Mouse (Mus musculus) midbrain, embryonic 16.5 days (tissue): Measurements from ENCODE around the gene Synpr. TPM values are rescaled to one million over a fixed set of nuclear protein-coding genes. Genes with fewer than 3 reads are reported as not detected.

Experiments used
- ATAC-seq: fragments of 200-750 bp; cut with Nextera tagmentation; 2 replicates; pipeline ENCODE4 v1.8.0; 2017; ENCODE audit warnings: moderate TSS enrichment
- H3K27ac ChIP-seq: fragments of 300-500 bp; sonication (generic); 2 replicates; pipeline ENCODE4 v1.5.1; 2014; ENCODE audit warnings: mild to moderate bottlenecking, low read length, mixed read lengths
- H3K27me3 ChIP-seq: fragments of 300-500 bp; sonication (generic); 2 replicates; pipeline ENCODE4 v1.6.1; 2014; ENCODE audit warnings: low read depth, low read length, mixed read lengths; ENCODE audit not compliant: control insufficient read depth, insufficient read depth
- H3K36me3 ChIP-seq: fragments of 300-500 bp; sonication (generic); 2 replicates; pipeline ENCODE4 v1.6.1; 2014; ENCODE audit warnings: mild to moderate bottlenecking, low read length, moderate library complexity, mixed read lengths; ENCODE audit not compliant: control insufficient read depth, insufficient read depth
- H3K4me1 ChIP-seq: fragments of 300-500 bp; sonication (generic); 2 replicates; pipeline ENCODE4 v1.6.1; 2014; ENCODE audit warnings: mild to moderate bottlenecking, low read length, mixed read lengths; ENCODE audit not compliant: control insufficient read depth, insufficient read depth
- H3K4me2 ChIP-seq: fragments of 300-500 bp; sonication (generic); 2 replicates; pipeline ENCODE4 v1.6.1; 2014; ENCODE audit warnings: mild to moderate bottlenecking, low read length, mixed read lengths
- H3K4me3 ChIP-seq: fragments of 300-500 bp; sonication (generic); 2 replicates; pipeline ENCODE4 v1.5.1; 2014; ENCODE audit warnings: low read depth, mild to moderate bottlenecking, low read length, moderate library complexity, mixed read lengths
- H3K9ac ChIP-seq: fragments of 300-500 bp; sonication (generic); 2 replicates; pipeline ENCODE4 v1.6.1; 2014; ENCODE audit warnings: low read depth, low read length, mixed read lengths
- H3K9me3 ChIP-seq: fragments of 300-500 bp; sonication (generic); replicated peaks from 2 replicates; pipeline ENCODE4 v1.6.1; 2014; ENCODE audit warnings: mild to moderate bottlenecking, low read length, mixed read lengths; ENCODE audit not compliant: control insufficient read depth, poor library complexity, severe bottlenecking
- WGBS: fragments of 180-500 bp; shearing (Covaris S2); extraction: QIAGEN DNeasy Blood & Tissue Kit; methylation state at CpG from one replicate; pipeline ENCODE4 v1.1.7; 2014; 5-methylcytosine and 5-hydroxymethylcytosine counted together
- polyA plus RNA-seq: library from polyadenylated mRNA; unstranded; fragments of >200 nt; fragmentation: Nextera tagmentation; extraction: Ambion mirVana; gene quantifications from 2 replicates; pipeline ENCODE4 v1.2.1, GENCODE M21; 2015

Gene Synpr
- polyA plus RNA-seq, 1 experiment from 2014 or later, result 45.9 TPM

DNA sequence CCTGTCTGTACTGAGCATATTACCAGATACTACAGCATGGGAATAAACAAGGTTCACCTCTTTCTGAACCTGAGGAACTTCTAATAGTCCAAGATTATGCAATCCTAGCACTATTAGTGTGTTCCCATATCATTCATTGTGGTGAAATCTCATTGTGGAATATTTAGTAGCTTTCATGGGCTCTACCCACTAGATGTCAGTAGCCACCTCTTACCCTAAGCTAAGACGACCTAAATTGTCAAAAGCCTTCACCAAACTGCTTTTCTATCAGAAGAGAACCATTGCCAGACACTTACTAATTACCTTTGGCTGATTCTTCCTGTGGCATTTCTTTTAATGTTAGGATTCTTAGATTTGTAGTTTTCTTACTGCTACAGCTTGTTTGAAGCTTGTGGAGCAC lies 174.8 kb downstream of the Synpr start:
- no peak overlapping the region for H3K4me3 ChIP-seq
- H3K36me3 ChIP-seq, result no peaks in the 10 kb centered on the region
- H3K27me3 ChIP-seq, result no peaks in the 10 kb centered on the region
- H3K9ac ChIP-seq, result no peak overlapping the region
- ATAC-seq, result 0 out of 2 replicates have a peak, but pooled peaks have one; percentile 57
- H3K4me1 ChIP-seq, result 0 out of 2 replicates have a peak, but pooled peaks cover 5% of the 10 kb centered on the region
- 14% methylated on average over 1 of the region's 1 CpGs for WGBS
- H3K27ac ChIP-seq, result no peak overlapping the region
- no peaks in the 10 kb centered on the region for H3K9me3 ChIP-seq
- H3K4me2 ChIP-seq, result no peak overlapping the region

DNA sequence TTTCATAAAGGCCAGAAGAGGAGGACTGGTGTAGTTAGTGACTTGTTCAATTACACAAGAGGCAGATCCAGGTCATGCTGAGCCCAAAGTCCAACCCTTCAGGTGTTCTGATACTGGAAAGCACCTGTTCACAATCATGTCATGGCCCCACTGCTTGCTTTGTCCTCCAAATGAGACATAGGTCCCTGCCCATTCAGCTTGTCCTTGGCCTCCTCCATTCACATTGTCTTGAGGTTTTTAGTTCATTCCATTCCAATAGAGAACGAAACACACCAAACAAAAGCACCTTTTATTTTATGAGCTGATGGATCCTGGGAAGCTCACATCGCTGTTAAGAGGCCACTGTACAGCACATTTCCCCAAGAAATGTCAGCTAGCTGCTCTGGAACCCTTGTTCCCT lies 184.6 kb downstream of the Synpr start:
- whole genome bisulfite sequencing, result 81% methylated on average over 2 of the region's 2 CpGs
- Histone ChIP-seq H3K36me3 (no peaks in the 10 kb centered on the region), H3K4me3 (no peak overlapping the region), H3K9me3 (no peaks in the 10 kb centered on the region), H3K27me3 (no peaks in the 10 kb centered on the region), H3K4me1 (no peaks in the 10 kb centered on the region), H3K27ac (no peak overlapping the region), H3K9ac (no peak overlapping the region), H3K4me2 (no peak overlapping the region)
- ATAC-seq, result no peak

DNA sequence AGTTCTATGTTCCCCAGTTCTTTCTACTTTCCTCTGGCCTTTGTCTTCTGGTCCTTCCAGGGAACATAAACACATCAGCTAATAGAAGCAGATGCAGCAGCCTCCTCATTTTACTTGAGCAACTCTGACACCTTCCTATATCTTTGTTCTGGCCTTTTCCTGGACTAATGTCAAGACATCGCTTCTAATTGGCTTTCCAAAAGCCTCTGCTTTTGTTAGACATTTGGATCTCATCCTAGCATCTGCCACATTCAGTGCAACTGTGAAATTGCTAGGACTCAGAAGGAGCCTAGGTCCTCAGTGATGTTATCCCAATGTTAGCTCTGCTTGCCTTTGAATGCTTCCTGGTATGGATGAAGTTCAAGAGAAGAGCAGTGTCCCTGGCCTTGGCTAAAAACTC lies 193.2 kb downstream of the Synpr start:
- H3K4me2 ChIP-seq, result no peak overlapping the region
- H3K4me1 ChIP-seq, result no peaks in the 10 kb centered on the region
- no peaks in the 10 kb centered on the region for H3K36me3 ChIP-seq
- H3K9ac ChIP-seq, result no peak overlapping the region
- no peaks in the 10 kb centered on the region for H3K9me3 ChIP-seq
- H3K27me3 ChIP-seq, result no peaks in the 10 kb centered on the region
- no peak overlapping the region for H3K27ac ChIP-seq
- 75% methylated on average over 1 of the region's 1 CpGs for WGBS
- H3K4me3 ChIP-seq, result no peak overlapping the region
- ATAC-seq, result no peak

DNA sequence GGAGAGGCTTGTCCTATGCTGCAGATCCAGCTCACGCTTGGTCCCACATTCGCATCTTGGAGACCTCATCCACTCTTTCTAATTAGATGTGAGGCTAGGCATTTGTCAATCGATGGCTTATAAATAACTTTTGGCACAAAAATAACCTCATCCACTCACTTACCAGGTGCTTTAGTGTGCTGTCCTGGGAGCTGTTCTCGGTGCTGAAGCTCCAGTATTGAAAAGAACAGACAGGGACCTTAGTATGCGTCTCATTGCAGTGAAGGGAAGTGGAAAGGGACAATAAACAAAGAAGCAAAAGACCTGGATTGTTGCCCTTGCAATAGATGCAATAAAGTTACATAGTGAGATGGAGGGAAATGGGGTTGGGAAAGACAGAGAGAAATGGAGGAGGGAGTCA lies 220.8 kb downstream of the Synpr start:
- Histone ChIP-seq H3K36me3 (no peaks in the 10 kb centered on the region), H3K4me3 (no peak overlapping the region), H3K9ac (no peak overlapping the region), H3K27ac (no peak overlapping the region), H3K27me3 (no peaks in the 10 kb centered on the region), H3K4me2 (no peak overlapping the region), H3K4me1 (no peaks in the 10 kb centered on the region), H3K9me3 (no peaks in the 10 kb centered on the region)
- ATAC-seq, result no peak
- 76% methylated on average over 5 of the region's 5 CpGs for WGBS

DNA sequence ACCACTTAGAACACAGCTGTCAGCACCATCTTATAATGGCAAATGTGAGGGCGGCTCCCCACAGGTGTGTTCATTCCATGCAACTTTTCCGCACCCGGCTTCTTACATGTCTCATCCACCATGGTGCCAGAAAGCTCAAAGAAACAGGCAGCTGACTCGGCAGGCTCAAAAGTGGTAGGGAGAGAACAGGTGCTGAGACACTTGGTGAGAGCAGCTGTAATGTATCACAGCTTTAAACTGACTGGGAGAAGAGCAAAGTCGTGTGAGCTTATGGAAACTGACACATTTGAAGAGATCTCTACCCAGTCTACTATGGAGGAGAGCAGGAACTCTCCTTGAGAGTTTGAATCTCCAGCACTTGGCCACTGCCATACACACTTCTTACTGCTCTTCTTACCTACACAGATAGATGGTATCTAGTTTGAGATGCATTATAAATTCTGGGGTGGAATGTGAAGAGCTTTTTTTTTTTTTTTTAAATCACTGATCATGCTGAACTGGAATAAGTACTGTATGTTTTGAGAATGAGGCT lies 234.1 kb downstream of the Synpr start:
- H3K9me3 ChIP-seq, result no peaks in the 10 kb centered on the region
- H3K4me2 ChIP-seq, result no peak overlapping the region
- ATAC-seq, result 0 out of 2 replicates have a peak, but pooled peaks have one; percentile 39
- no peaks in the 10 kb centered on the region for H3K36me3 ChIP-seq
- peaks cover 8% of the 10 kb centered on the region for H3K4me1 ChIP-seq
- 89% methylated on average over 5 of the region's 5 CpGs for WGBS
- H3K27ac ChIP-seq, result peak overlapping the region; percentile 69
- no peak overlapping the region for H3K9ac ChIP-seq
- H3K27me3 ChIP-seq, result no peaks in the 10 kb centered on the region
- no peak overlapping the region for H3K4me3 ChIP-seq

DNA sequence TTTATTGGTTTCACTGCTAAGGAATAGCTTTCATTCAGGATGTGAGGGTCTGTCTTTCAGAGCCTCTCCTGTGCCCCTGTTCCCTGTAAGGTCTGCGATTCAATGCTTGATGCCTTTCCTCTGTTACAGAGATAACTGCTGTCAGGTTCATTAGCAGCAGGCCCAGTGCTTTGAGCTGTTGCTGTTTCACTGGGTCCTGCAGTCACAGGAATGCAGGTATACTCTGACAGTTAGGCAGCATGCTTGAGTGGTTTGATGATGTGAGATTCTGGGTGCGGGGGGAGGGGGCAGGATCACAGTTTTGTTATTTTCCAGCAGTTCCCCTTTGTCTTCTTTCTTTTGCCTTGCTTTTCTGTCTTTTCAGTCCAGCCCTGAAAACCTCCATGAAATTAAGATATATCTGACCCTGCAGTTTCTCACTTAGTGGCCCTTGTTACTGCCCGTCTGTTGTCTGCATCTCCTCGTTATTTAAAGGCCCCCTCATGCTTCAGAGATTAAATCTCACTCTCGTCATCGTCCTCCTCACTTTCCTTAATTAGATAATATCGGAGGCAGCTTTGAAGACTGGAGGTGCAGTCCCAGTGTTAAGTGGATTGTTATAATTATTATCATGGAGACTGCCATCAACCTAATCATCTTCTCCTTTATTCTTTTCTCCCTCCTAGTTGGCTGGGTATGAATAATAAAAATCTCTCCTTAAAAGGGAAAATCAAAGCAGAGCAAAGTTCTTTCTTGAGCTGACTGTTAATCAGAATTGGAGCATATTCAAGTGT lies 234.8 kb downstream of the Synpr start:
- ATAC-seq, result peak; percentile 85
- no peak overlapping the region for H3K4me2 ChIP-seq
- H3K27ac ChIP-seq, result peak overlapping the region; percentile 69
- H3K4me1 ChIP-seq, result peaks cover 8% of the 10 kb centered on the region
- H3K9me3 ChIP-seq, result no peaks in the 10 kb centered on the region
- WGBS, result 24% methylated on average over 7 of the region's 7 CpGs
- H3K4me3 ChIP-seq, result no peak overlapping the region
- no peaks in the 10 kb centered on the region for H3K27me3 ChIP-seq
- H3K9ac ChIP-seq, result no peak overlapping the region
- H3K36me3 ChIP-seq, result no peaks in the 10 kb centered on the region

- Histone ChIP-seq H3K4me2 (no peak overlapping the region), H3K4me1 (no peaks in the 10 kb centered on the region), H3K27ac (no peak overlapping the region), H3K27me3 (no peaks in the 10 kb centered on the region), H3K4me3 (no peak overlapping the region), H3K9ac (no peak overlapping the region), H3K36me3 (no peaks in the 10 kb centered on the region), H3K9me3 (no peaks in the 10 kb centered on the region)
- no peak for ATAC-seq
- 63% methylated on average over 2 of the region's 2 CpGs for WGBS
Measured at GRCm38 (mm10) chr14:13547746-13548145, 263.2 kb downstream of the Synpr start.

DNA sequence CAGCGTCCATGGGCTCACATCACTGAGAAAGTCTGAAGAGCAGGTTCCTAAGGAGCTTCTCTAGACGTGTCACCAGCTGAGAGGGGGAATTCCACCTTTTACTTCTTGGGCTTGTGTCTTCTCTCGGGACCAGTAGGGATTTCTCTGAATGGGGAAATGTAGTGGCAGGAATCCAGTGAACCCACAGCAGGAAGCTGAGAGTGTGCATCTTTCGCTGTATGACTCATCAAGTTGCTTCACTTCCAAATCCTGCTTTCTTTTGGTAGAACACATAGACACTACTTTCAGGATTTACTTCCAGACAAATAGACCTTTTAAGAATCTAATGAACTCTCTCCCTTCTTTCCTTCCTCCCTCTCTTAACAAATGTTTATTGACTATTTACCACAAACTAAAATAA lies 266.6 kb downstream of the Synpr start:
- no peaks in the 10 kb centered on the region for H3K27me3 ChIP-seq
- no peaks in the 10 kb centered on the region for H3K9me3 ChIP-seq
- H3K36me3 ChIP-seq, result no peaks in the 10 kb centered on the region
- no peak overlapping the region for H3K9ac ChIP-seq
- ATAC-seq, result no peak
- H3K4me2 ChIP-seq, result no peak overlapping the region
- no peaks in the 10 kb centered on the region for H3K4me1 ChIP-seq
- WGBS, result 78% methylated on average over 4 of the region's 4 CpGs
- H3K27ac ChIP-seq, result no peak overlapping the region
- H3K4me3 ChIP-seq, result no peak overlapping the region

DNA sequence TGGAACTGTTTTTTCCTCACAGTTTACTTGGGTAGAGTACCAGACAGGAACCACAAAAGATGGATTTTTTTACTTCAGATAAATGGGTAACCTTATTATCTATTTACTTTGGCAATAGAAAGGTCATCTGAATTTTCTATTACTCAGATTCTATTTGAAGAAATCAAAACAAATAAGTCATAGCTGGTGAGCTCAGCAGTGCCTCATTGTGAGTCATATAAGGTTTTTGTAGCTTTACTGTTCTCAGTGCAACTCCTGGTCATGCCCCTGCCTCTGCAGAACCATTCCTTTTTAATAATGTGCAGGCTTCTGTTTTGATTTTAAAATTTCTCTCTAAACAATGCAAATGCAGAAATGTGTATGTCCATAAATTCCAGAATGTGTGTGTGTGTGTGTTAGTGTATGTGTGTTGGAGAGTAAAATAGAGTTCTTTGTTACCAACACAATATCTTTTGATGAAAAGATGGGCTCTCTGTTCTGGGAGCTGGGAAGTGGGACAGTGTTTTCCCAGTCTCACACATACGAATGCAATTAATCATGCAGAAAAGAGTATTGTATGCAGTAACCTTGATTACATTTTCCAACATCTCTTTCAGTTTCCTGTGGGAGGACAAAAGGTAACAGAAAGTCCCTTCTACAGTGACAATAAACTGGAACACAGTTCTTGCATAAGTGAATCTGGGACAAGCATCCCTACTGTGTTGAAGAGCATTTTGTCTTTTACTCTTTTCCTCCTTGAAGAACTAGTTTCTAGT lies 269.2 kb downstream of the Synpr start:
- H3K4me3 ChIP-seq, result no peak overlapping the region
- H3K4me1 ChIP-seq, result no peaks in the 10 kb centered on the region
- H3K9ac ChIP-seq, result no peak overlapping the region
- WGBS, result 42% methylated on average over 1 of the region's 1 CpGs
- H3K36me3 ChIP-seq, result no peaks in the 10 kb centered on the region
- no peak for ATAC-seq
- H3K27me3 ChIP-seq, result no peaks in the 10 kb centered on the region
- no peaks in the 10 kb centered on the region for H3K9me3 ChIP-seq
- no peak overlapping the region for H3K4me2 ChIP-seq
- no peak overlapping the region for H3K27ac ChIP-seq
